Mouse (Mus musculus) left cerebral cortex, adult 18-20 months (tissue): ENCODE data around the gene Igsf10. TPM values are rescaled to one million over a fixed set of nuclear protein-coding genes. Genes with fewer than 3 reads are reported as not detected.

Experiments used
- DNase-seq, 2 experiments: peaks; one replicate each; pipeline ENCODE4 v3.0.0; 2021 to 2022; ENCODE audit warnings: low spot score in 2 of 2, mixed read lengths in 1 of 2
- total RNA-seq, 2 experiments: library from RNA; stranded (reverse); gene quantifications; 2 replicates each; pipeline ENCODE4 v1.2.3; 2021

Gene Igsf10
- total RNA-seq, 2 experiments from 2014 or later: 1.6 to 2.3 TPM

DNA sequence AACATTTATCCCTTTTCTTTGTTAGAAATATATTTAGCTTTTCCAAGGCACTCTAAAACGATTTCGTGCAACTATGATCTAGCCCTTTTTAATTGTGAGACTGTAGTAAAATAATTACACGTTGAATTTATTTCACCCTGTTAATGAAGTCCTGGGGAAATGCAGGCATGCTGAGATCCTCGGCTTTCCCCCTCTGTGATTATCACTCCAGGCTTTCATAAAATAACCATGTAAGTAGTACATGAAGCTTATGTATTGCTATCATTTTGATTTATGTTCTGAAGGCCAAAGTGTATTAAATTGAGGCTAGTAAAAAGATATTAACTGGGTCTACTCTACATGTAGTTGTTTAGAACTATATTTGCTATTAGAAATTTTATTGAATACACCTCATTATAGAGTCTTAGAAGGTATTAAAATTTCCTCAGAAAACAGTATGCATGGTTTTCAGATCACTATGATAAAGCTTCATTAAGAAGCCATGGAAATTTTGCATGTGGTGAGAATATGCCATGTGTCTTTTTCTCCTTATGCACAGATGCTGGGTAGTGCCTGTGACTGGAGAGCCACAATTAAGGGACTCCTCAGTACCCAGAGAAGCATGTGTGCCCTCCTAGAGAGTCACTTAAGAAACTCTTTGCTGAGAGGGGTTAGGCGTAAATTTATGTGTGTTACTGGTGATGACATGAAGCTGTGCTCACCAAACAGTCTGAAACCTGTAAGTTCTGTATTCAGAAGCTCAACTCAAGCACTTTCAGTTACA, 50.6 kb downstream of the Igsf10 start:
- no peak for DNase-seq

GRCm38 (mm10) chr3:59290551-59290950, 53.6 kb downstream of the Igsf10 start:
- DNase-seq: no peak

GRCm38 (mm10) chr3:59278620-59279019, 65.6 kb downstream of the Igsf10 start:
- no peak for DNase-seq

DNA sequence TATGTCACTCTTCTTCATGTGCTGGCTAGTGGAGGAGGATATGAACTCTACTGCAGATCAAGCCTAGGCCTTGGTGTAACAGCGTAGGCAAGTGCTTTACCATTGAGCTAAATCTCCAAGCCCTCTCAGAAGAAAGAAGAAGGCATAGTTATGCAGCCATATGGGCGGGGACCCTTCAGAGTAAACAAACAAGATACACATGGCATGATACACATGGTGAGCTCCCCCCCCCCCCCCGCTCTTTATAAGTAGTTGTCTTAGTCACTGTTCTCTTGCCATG, 66.0 kb downstream of the Igsf10 start:
- no peak for DNase-seq

GRCm38 (mm10) chr3:59277502-59278253, 66.5 kb downstream of the Igsf10 start:
- DNase-seq: no peak

DNA sequence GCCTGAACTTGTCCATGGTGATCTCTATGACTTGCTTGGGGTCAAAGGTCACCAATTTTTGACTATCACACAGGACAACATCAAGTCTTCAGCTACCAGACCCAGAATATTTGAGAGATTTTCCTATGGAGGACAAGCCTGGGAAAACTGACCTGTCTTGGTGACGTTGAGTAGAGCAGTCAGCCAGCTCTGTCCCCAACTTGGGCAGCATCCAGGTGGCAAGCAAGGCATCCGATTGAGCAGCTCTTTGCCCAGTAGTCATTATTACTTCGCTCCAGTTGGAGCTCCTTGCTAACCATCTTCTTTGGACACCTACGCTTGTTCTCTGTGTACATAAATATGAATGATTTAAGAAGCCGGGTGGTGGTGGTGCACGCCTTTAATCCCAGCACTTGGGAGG, 73.4 kb downstream of the Igsf10 start:
- no peak for DNase-seq

Other genes with a start within 250 kb of the Igsf10 start
- gene Gpr171, start 242.6 kb downstream of the Igsf10 start, total RNA-seq: not detected
- gene P2ry14, start 190.8 kb downstream of the Igsf10 start, total RNA-seq: 1 to 10 TPM; 2.4 to 2.9 TPM
- gene Gpr87, start 149.3 kb downstream of the Igsf10 start, total RNA-seq: not detected
- 1 to 10 TPM; 7.6 to 8.2 TPM for gene P2ry13, start 133.5 kb downstream of the Igsf10 start, total RNA-seq
- 10 to 100 TPM; 40.3 to 45.7 TPM for gene P2ry12, start 81.5 kb downstream of the Igsf10 start, total RNA-seq